Comparison of ENCODE assay signal across 8 mouse cellular contexts in genomic region chr4:76450351-76451018, GRCm38 (mm10).
DNase-seq lines count a peak whose midpoint lies in the region; ATAC-seq and TF ChIP-seq lines count a peak whose summit lies in the region.

No protein-coding gene starts in this region.

- intact Hi-C loops in left cerebral cortex, adult 2 months (cut with DNase I) = no loop called here

- H3K36me3 ChIP-seq in ES-Bruce4 (ENCODE audit: control insufficient read depth, insufficient read depth, low read length, poor library complexity, severe bottlenecking) = no peaks in the 10 kb centered on the region
- H3K36me3 ChIP-seq in forebrain, embryonic 10.5 days (replicated peaks) = no peaks in the 10 kb centered on the region
- H3K36me3 ChIP-seq in heart, postnatal 0 days (replicated peaks; ENCODE audit: control insufficient read depth, insufficient read depth, low read length) = no peaks in the 10 kb centered on the region

- WGBS in forebrain, embryonic 10.5 days = 0% methylated on average over 26 of the region's 34 CpGs
- under 1% methylated on average over 34 of the region's 34 CpGs for WGBS in heart, postnatal 0 days

- H3K4me1 ChIP-seq in ES-Bruce4 (ENCODE audit: control insufficient read depth, insufficient read depth, low read length) = no peaks in the 10 kb centered on the region
- H3K4me1 ChIP-seq in forebrain, embryonic 10.5 days = peaks cover 19% of the 10 kb centered on the region
- H3K4me1 ChIP-seq in heart, postnatal 0 days (ENCODE audit: control insufficient read depth, insufficient read depth) = no peaks in the 10 kb centered on the region

- peak overlapping the region; percentile 69 for H3K4me3 ChIP-seq in ES-Bruce4 (ENCODE audit: low read depth, low read length)
- peak overlapping the region; percentile 80 for H3K4me3 ChIP-seq in forebrain, embryonic 10.5 days
- H3K4me3 ChIP-seq in heart, postnatal 0 days (ENCODE audit: low read depth, low read length) = peak overlapping the region; percentile 98
- peak overlapping the region; percentile 70 for H3K4me3 ChIP-seq in left cerebral cortex, adult 2 months

- H3K9ac ChIP-seq in ES-Bruce4 (ENCODE audit: low read depth, poor library complexity, severe bottlenecking) = peak overlapping the region; percentile 88
- peak overlapping the region; percentile 95 for H3K9ac ChIP-seq in heart, postnatal 0 days (replicated peaks; ENCODE audit: low read depth, low read length)

- peak; percentile 77 for ATAC-seq in heart, postnatal 0 days (ENCODE audit: insufficient read depth, low read depth)

- peaks cover 8% of the 10 kb centered on the region for H3K27me3 ChIP-seq in ES-Bruce4 (ENCODE audit: control insufficient read depth, insufficient read depth, low read length, poor library complexity, severe bottlenecking)
- H3K27me3 ChIP-seq in forebrain, embryonic 10.5 days (ENCODE audit: poor library complexity, severe bottlenecking) = peaks cover 13% of the 10 kb centered on the region
- no peaks in the 10 kb centered on the region for H3K27me3 ChIP-seq in heart, postnatal 0 days (ENCODE audit: control insufficient read depth, insufficient read depth, low read length)

- no peak for TF ChIP-seq POLR2A in ES-Bruce4 (IDR thresholded peaks at IDR 0.05; ENCODE audit: insufficient read depth, low read length)

- no peak for TF ChIP-seq CTCF in ES-Bruce4 (IDR thresholded peaks at IDR 0.05; ENCODE audit: low read depth, low read length)
- TF ChIP-seq CTCF in heart, postnatal 0 days (IDR thresholded peaks at IDR 0.05; ENCODE audit: low read depth) = no peak
- TF ChIP-seq CTCF in left cerebral cortex, adult 2 months (IDR thresholded peaks at IDR 0.05) = no peak

- TF ChIP-seq EP300 in ES-Bruce4 (IDR thresholded peaks at IDR 0.05; ENCODE audit: insufficient read depth, low read depth, low read length) = no peak
- TF ChIP-seq EP300 in heart, postnatal 0 days (IDR thresholded peaks at IDR 0.05; ENCODE audit: low read depth) = no peak

- no peak overlapping the region for H3K27ac ChIP-seq in ES-Bruce4 (ENCODE audit: insufficient read depth, low read length)
- H3K27ac ChIP-seq in forebrain, embryonic 10.5 days = peak overlapping the region; percentile 97
- H3K27ac ChIP-seq in heart, postnatal 0 days (ENCODE audit: low read depth) = peak overlapping the region; percentile 94
- H3K27ac ChIP-seq in left cerebral cortex, adult 2 months = peak overlapping the region; percentile 91

- DNase-seq in brain, embryonic 18.5 days (ENCODE audit: low read depth, low spot score) = peak; percentile 76
- peak; percentile 78 for DNase-seq in forebrain, embryonic 10.5 days (ENCODE audit: extremely low spot score, low spot score)
- DNase-seq in heart, postnatal 0 days (ENCODE audit: low spot score) = peak; percentile 52
- peak; percentile 41 to 51 for DNase-seq in left cerebral cortex, adult 2 months (ENCODE audit: extremely low spot score in 1 of 2, low spot score in 2 of 2)
- DNase-seq in lung, postnatal 36 days = peak; percentile 34
- peak; percentile 54 for DNase-seq in right cerebral cortex, postnatal 25 days
- no peak for DNase-seq in T-cell, adult 2 months (ENCODE audit: low spot score)

- no peaks in the 10 kb centered on the region for H3K9me3 ChIP-seq in ES-Bruce4 (replicated peaks; ENCODE audit: control insufficient read depth, insufficient read depth, low read length, poor library complexity, severe bottlenecking)
- no peaks in the 10 kb centered on the region for H3K9me3 ChIP-seq in forebrain, embryonic 10.5 days
- H3K9me3 ChIP-seq in heart, postnatal 0 days (replicated peaks; ENCODE audit: control insufficient read depth, low read length) = no peaks in the 10 kb centered on the region

- peak overlapping the region; percentile 99 for H3K4me2 ChIP-seq in heart, postnatal 0 days (ENCODE audit: low read depth, low read length)
